Mouse (Mus musculus) megakaryocyte, embryonic 14.5 days (primary cell): Measurements from ENCODE around the gene Smpd3.

ENCODE experiments used
- FLI1 ChIP-seq: IDR thresholded peaks from 2 replicates; pipeline ENCODE4 v1.6.1; 2012; ENCODE audit warnings: low read length, inconsistent platforms, mixed read lengths
- GATA1 ChIP-seq: IDR thresholded peaks from 3 replicates; pipeline ENCODE4 v1.6.1; 2012; ENCODE audit warnings: mixed read lengths, low read length, inconsistent platforms, borderline replicate concordance

GRCm38 (mm10) chr8:106271378-106271777 lies 66.4 kb downstream of the Smpd3 start:
- TF ChIP-seq GATA1 (no peak), FLI1 (no peak)
